In genomic region chr7:73378034-73378433, GRCm38 (mm10) we compare ENCODE assay signal across 13 mouse cellular contexts. TPM values are rescaled to one million over a fixed set of nuclear protein-coding genes. Genes with fewer than 3 reads are reported as not detected.
DNase-seq lines count a peak whose midpoint lies in the region; ATAC-seq lines count a peak whose summit lies in the region.
"Had no signal": no experiment of that assay in that cellular context is flagged by ENCODE, and none has a peak within 500 bp of the region (broad histone marks: within the 10 kb centered on the region; RNA-seq: fewer than 3 reads in every experiment).

No protein-coding gene starts in this region.

- H3K4me2 ChIP-seq in limb, embryonic 12.5 days = peak overlapping the region; percentile 98; the same call in 1 of the 2 replicates
- H3K4me2 ChIP-seq in hindbrain, embryonic 11.5 days (replicated peaks; ENCODE audit: low read depth, low read length) = peak overlapping the region; percentile 86
- H3K4me2 ChIP-seq in midbrain, embryonic 13.5 days (replicated peaks) = peak overlapping the region; percentile 76
- peak overlapping the region; percentile 95 for H3K4me2 ChIP-seq in stomach, embryonic 16.5 days (ENCODE audit: low read depth, low read length)

- H3K36me3 ChIP-seq in limb, embryonic 12.5 days = no peaks in the 10 kb centered on the region
- no peaks in the 10 kb centered on the region for H3K36me3 ChIP-seq in limb, embryonic 10.5 days
- no peaks in the 10 kb centered on the region for H3K36me3 ChIP-seq in hindbrain, embryonic 11.5 days (ENCODE audit: control insufficient read depth, insufficient read depth, low read length)
- no peaks in the 10 kb centered on the region for H3K36me3 ChIP-seq in midbrain, embryonic 13.5 days
- H3K36me3 ChIP-seq in stomach, embryonic 16.5 days (ENCODE audit: control insufficient read depth, insufficient read depth, low read length) = no peaks in the 10 kb centered on the region
- H3K36me3 ChIP-seq: G1E had no signal

- no peak overlapping the region for H3K4me3 ChIP-seq in limb, embryonic 12.5 days (replicated peaks)
- no peak overlapping the region for H3K4me3 ChIP-seq in limb, embryonic 10.5 days
- H3K4me3 ChIP-seq in hindbrain, embryonic 11.5 days (ENCODE audit: low read depth, low read length) = peak overlapping the region; percentile 75
- peak overlapping the region; percentile 72 for H3K4me3 ChIP-seq in midbrain, embryonic 13.5 days (replicated peaks)
- peak overlapping the region; percentile 71; the same call in 1 of the 2 replicates for H3K4me3 ChIP-seq in stomach, embryonic 16.5 days (replicated peaks; ENCODE audit: low read length)

- no peak overlapping the region for H3K9ac ChIP-seq in limb, embryonic 12.5 days (replicated peaks)
- H3K9ac ChIP-seq in hindbrain, embryonic 11.5 days (ENCODE audit: low read depth, low read length) = peak overlapping the region; percentile 80
- H3K9ac ChIP-seq in midbrain, embryonic 13.5 days (replicated peaks) = peak overlapping the region; percentile 89
- no peak overlapping the region for H3K9ac ChIP-seq in stomach, embryonic 16.5 days (ENCODE audit: low read length)
- H3K9ac ChIP-seq: lung, embryonic 14.5 days had no signal

- peaks cover 20% of the 10 kb centered on the region for H3K4me1 ChIP-seq in limb, embryonic 12.5 days (replicated peaks)
- H3K4me1 ChIP-seq in limb, embryonic 10.5 days = peaks cover 33% of the 10 kb centered on the region
- H3K4me1 ChIP-seq in hindbrain, embryonic 11.5 days (replicated peaks; ENCODE audit: control insufficient read depth, insufficient read depth, low read length) = peaks cover 6% of the 10 kb centered on the region; the same call in 1 of the 2 replicates
- peaks cover 78% of the 10 kb centered on the region for H3K4me1 ChIP-seq in midbrain, embryonic 13.5 days (replicated peaks)
- H3K4me1 ChIP-seq in stomach, embryonic 16.5 days (ENCODE audit: control insufficient read depth, insufficient read depth, low read length) = peaks cover 26% of the 10 kb centered on the region

- 78% methylated on average over 6 of the region's 6 CpGs for WGBS in limb, embryonic 12.5 days
- WGBS in limb, embryonic 10.5 days = 85% methylated on average over 6 of the region's 6 CpGs
- 59% methylated on average over 6 of the region's 6 CpGs for WGBS in hindbrain, embryonic 11.5 days
- WGBS in midbrain, embryonic 13.5 days = 36% methylated on average over 6 of the region's 6 CpGs
- WGBS in stomach, embryonic 16.5 days = 68% methylated on average over 6 of the region's 6 CpGs

- H3K27me3 ChIP-seq in limb, embryonic 12.5 days = peaks cover 54% of the 10 kb centered on the region
- H3K27me3 ChIP-seq in limb, embryonic 10.5 days (ENCODE audit: low read depth, poor library complexity, severe bottlenecking) = peaks cover 66% of the 10 kb centered on the region
- H3K27me3 ChIP-seq in hindbrain, embryonic 11.5 days (ENCODE audit: control insufficient read depth, insufficient read depth, low read length) = no peaks in the 10 kb centered on the region
- 0 out of 2 replicates have a peak, but pooled peaks cover 4% of the 10 kb centered on the region for H3K27me3 ChIP-seq in midbrain, embryonic 13.5 days
- 0 out of 2 replicates have a peak, but pooled peaks cover 8% of the 10 kb centered on the region for H3K27me3 ChIP-seq in stomach, embryonic 16.5 days (ENCODE audit: control insufficient read depth, insufficient read depth, low read length)

- no peak overlapping the region for H3K27ac ChIP-seq in limb, embryonic 12.5 days
- no peak overlapping the region for H3K27ac ChIP-seq in limb, embryonic 10.5 days
- no peak overlapping the region; the same call in 1 of the 2 replicates for H3K27ac ChIP-seq in hindbrain, embryonic 11.5 days (ENCODE audit: low read depth, low read length)
- peak overlapping the region; percentile 98 for H3K27ac ChIP-seq in midbrain, embryonic 13.5 days
- no peak overlapping the region for H3K27ac ChIP-seq in stomach, embryonic 16.5 days (ENCODE audit: low read length)

- no peaks in the 10 kb centered on the region for H3K9me3 ChIP-seq in limb, embryonic 12.5 days
- H3K9me3 ChIP-seq in limb, embryonic 10.5 days (replicated peaks) = no peaks in the 10 kb centered on the region
- no peaks in the 10 kb centered on the region for H3K9me3 ChIP-seq in hindbrain, embryonic 11.5 days (ENCODE audit: control insufficient read depth, low read length)
- no peaks in the 10 kb centered on the region for H3K9me3 ChIP-seq in midbrain, embryonic 13.5 days
- no peaks in the 10 kb centered on the region for H3K9me3 ChIP-seq in stomach, embryonic 16.5 days (replicated peaks; ENCODE audit: control insufficient read depth, low read length)

- ATAC-seq in limb, embryonic 12.5 days (ENCODE audit: insufficient number of reproducible peaks, insufficient read depth, low FRiP score, low TSS enrichment, low read depth) = no peak
- ATAC-seq in hindbrain, embryonic 11.5 days (ENCODE audit: low FRiP score) = no peak
- ATAC-seq in midbrain, embryonic 13.5 days = no peak
- no peak for ATAC-seq in stomach, embryonic 16.5 days (ENCODE audit: insufficient read depth, low FRiP score)
- ATAC-seq in monocyte, adult 5-6 weeks (replicated peaks; ENCODE audit: insufficient number of reproducible peaks, low FRiP score, low TSS enrichment, poor library complexity, severe bottlenecking) = no peak

- no peak for DNase-seq in limb, embryonic 10.5 days (ENCODE audit: low spot score)
- no peak for DNase-seq in hindbrain, embryonic 11.5 days (ENCODE audit: low spot score)
- DNase-seq in retina, embryonic 14.5 days (ENCODE audit: low spot score) = no peak
- no peak for DNase-seq in adrenal gland, postnatal 14 days
- DNase-seq: B cell, adult 2 months; kidney, adult 8-10 months; left cerebral cortex, postnatal 4 days; lung, embryonic 14.5 days had no signal

RNA-seq across cellular contexts. Expression of gene Rgma, which starts 2.7 kb away (rescaled TPM):
- polyA plus RNA-seq in limb, embryonic 12.5 days (2016; fragmentation: Nextera tagmentation; extraction: Ambion mirVana) = 24.1 and 26.7 TPM in 2 replicates
- 20.1 and 26.8 TPM in 2 replicates for polyA plus RNA-seq in limb, embryonic 10.5 days (2016; fragmentation: Nextera tagmentation; extraction: Ambion mirVana)
- 36.5 and 52.5 TPM in 2 replicates for polyA plus RNA-seq in hindbrain, embryonic 11.5 days (2014; fragmentation: Nextera tagmentation; extraction: Ambion mirVana)
- polyA plus RNA-seq in midbrain, embryonic 13.5 days (2015; fragmentation: Nextera tagmentation; extraction: Ambion mirVana) = 40.7 and 50.3 TPM in 2 replicates
- polyA plus RNA-seq in stomach, embryonic 16.5 days (2015; fragmentation: Nextera tagmentation; extraction: Ambion mirVana) = 10.7 and 11.7 TPM in 2 replicates
- not detected in 3 replicates for total RNA-seq in monocyte, adult 5-6 weeks (2017)
- 10.0 and 14.0 TPM in 2 replicates for total RNA-seq in adrenal gland, postnatal 14 days (2021)
- polyA plus RNA-seq: G1E had no signal

Comparison
In these comparisons a context has a peak if more than half of its experiments do, and no peak if none do; other contexts are left out.
1. H3K4me3 ChIP-seq: peak in hindbrain, embryonic 11.5 days (single experiment), midbrain, embryonic 13.5 days (single experiment) and stomach, embryonic 16.5 days (single experiment); none in limb, embryonic 12.5 days (single experiment) and limb, embryonic 10.5 days (single experiment).
2. H3K9ac ChIP-seq: peak in hindbrain, embryonic 11.5 days (single experiment) and midbrain, embryonic 13.5 days (single experiment); none in limb, embryonic 12.5 days (single experiment) and stomach, embryonic 16.5 days (single experiment).
3. Peak in every context shown above with its lines, with median percentiles within 50 percentile points of each other: H3K4me2 ChIP-seq.